Mouse (Mus musculus) midbrain, embryonic 11.5 days (tissue): Measurements from ENCODE around the gene 2210010C04Rik. TPM values are rescaled to one million over a fixed set of nuclear protein-coding genes. Genes with fewer than 3 reads are reported as not detected.

Source experiments
- ATAC-seq: fragments of 200-750 bp; cut with Nextera tagmentation; 2 replicates; pipeline ENCODE4 v1.8.0; 2017; ENCODE audit warnings: moderate TSS enrichment, moderate library complexity; ENCODE audit not compliant: low FRiP score
- DNase-seq: peaks from one replicate; pipeline ENCODE4 v3.0.0; 2015; ENCODE audit warnings: low spot score; ENCODE audit errors: missing footprints
- H3K27ac ChIP-seq: fragments of 300-500 bp; sonication (generic); 2 replicates; pipeline ENCODE4 v1.5.1; 2014; ENCODE audit warnings: low read depth, low read length
- H3K27me3 ChIP-seq: fragments of 300-500 bp; sonication (generic); 2 replicates; pipeline ENCODE4 v1.6.1; 2014; ENCODE audit warnings: mild to moderate bottlenecking, low read length, moderate library complexity, mixed read lengths; ENCODE audit not compliant: control insufficient read depth, insufficient read depth
- H3K36me3 ChIP-seq: fragments of 300-500 bp; sonication (generic); 2 replicates; pipeline ENCODE4 v1.6.1; 2014; ENCODE audit warnings: mild to moderate bottlenecking, low read length, moderate library complexity, mixed read lengths; ENCODE audit not compliant: control insufficient read depth, insufficient read depth
- H3K4me1 ChIP-seq: fragments of 300-500 bp; sonication (generic); 2 replicates; pipeline ENCODE4 v1.6.1; 2014; ENCODE audit warnings: low read length; ENCODE audit not compliant: control insufficient read depth, insufficient read depth
- H3K4me2 ChIP-seq: fragments of 300-500 bp; sonication (generic); 2 replicates; pipeline ENCODE4 v1.6.1; 2014; ENCODE audit warnings: mild to moderate bottlenecking, moderate library complexity
- H3K4me3 ChIP-seq: fragments of 300-500 bp; sonication (generic); 2 replicates; pipeline ENCODE4 v1.5.1; 2014; ENCODE audit warnings: low read depth, low read length
- H3K9ac ChIP-seq: fragments of 300-500 bp; sonication (generic); 2 replicates; pipeline ENCODE4 v1.6.1; 2014; ENCODE audit warnings: low read length
- H3K9me3 ChIP-seq: fragments of 300-500 bp; sonication (generic); 2 replicates; pipeline ENCODE4 v1.6.1; 2016; ENCODE audit warnings: low read length; ENCODE audit not compliant: control insufficient read depth
- WGBS: fragments of 180-500 bp; shearing (Covaris S2); extraction: QIAGEN DNeasy Blood & Tissue Kit; methylation state at CpG from one replicate; pipeline ENCODE4 v1.1.7; 2014; 5-methylcytosine and 5-hydroxymethylcytosine counted together
- polyA plus RNA-seq: library from polyadenylated mRNA; unstranded; fragments of >200 nt; fragmentation: Nextera tagmentation; extraction: Ambion mirVana; gene quantifications from 2 replicates; pipeline ENCODE4 v1.2.1, GENCODE M21; 2014

The 2210010C04Rik gene
- not detected in 2 replicates for polyA plus RNA-seq

- DNase-seq, result no peak
- no peaks in the 10 kb centered on the region for H3K4me1 ChIP-seq
- no peak within 1 kb of the TSS for H3K27ac ChIP-seq
- no peak within 1 kb of the TSS for H3K4me3 ChIP-seq
- no peaks in the 10 kb centered on the region for H3K9me3 ChIP-seq
- H3K9ac ChIP-seq, result no peak within 1 kb of the TSS
- no peaks in the 10 kb centered on the region for H3K36me3 ChIP-seq
- no peak for ATAC-seq
- H3K27me3 ChIP-seq, result no peaks in the 10 kb centered on the region
- H3K4me2 ChIP-seq, result no peak within 1 kb of the TSS
Observed at GRCm38 (mm10) chr6:41035409-41035808, at the start of gene 2210010C04Rik. 2210010C04Rik (minus strand) TSS chr6:41035509.

DNA sequence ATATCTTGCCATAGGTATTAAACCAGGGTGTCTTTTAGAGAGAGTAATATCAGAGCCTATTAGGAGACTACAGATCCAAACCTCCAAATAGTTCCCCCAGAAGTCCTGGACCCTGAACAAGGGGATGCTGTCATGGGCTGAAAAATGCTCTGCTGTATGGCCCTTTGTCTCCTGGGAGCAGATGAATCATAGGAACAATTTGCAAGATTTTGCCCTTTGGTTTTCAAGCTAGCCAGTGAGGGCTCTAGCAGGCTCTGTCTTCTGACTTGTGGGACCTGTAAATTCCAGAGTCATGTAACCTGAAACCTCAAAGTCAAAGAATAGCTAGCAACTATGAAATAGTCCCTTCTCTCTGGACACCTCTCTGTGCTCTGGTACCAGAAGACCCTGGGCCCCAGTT is 44.8 kb upstream of the 2210010C04Rik start:
- Histone ChIP-seq H3K4me1 (peaks cover 3% of the 10 kb centered on the region; the same call in 1 of the 2 replicates), H3K27ac (no peak overlapping the region), H3K9me3 (no peaks in the 10 kb centered on the region), H3K9ac (no peak overlapping the region), H3K27me3 (no peaks in the 10 kb centered on the region), H3K4me2 (no peak overlapping the region), H3K36me3 (no peaks in the 10 kb centered on the region), H3K4me3 (no peak overlapping the region)
- no peak for ATAC-seq
- no peak for DNase-seq

DNA sequence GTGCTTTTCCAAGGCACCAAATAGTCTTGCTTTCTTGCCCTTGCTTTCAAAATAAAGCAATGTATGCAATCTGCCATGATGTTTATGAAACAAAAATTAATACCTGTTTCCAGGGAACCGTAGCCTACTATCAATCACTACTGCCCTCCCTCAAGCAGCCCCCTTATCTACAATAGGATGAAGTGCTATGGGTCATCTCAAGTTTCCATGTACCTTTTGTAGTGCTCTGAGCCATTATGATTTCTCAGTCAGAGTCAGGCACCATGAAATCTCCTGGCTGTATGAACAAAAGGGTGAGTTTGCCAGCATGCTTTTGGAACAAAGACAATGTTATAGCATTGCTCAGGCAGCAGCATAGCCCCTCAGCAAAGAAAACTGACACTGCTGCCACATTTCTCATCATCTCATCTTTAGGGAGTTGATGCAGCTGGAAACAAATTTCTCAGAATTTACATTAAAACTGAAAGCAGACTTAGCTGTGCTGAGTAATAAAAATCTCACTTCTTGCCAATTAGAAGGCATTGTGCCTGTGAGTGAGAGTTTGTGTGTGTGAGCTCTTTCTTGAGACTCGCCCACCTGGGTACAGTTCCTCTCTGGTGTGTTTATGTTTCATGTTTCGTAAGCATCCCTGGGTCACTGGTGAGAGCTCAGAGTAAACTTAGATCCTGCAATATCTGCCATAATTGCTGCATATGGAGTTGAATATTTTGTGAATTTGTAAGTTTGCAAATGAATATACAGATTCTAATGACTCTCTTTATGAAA is 43.4 kb upstream of the 2210010C04Rik start:
- no peak overlapping the region for H3K4me3 ChIP-seq
- H3K27me3 ChIP-seq, result no peaks in the 10 kb centered on the region
- 0 out of 2 replicates have a peak, but pooled peaks have one; percentile 16 for ATAC-seq
- no peak overlapping the region for H3K27ac ChIP-seq
- 49% methylated on average over 3 of the region's 3 CpGs for WGBS
- DNase-seq, result no peak
- H3K9ac ChIP-seq, result no peak overlapping the region
- no peaks in the 10 kb centered on the region for H3K9me3 ChIP-seq
- no peak overlapping the region for H3K4me2 ChIP-seq
- no peaks in the 10 kb centered on the region for H3K36me3 ChIP-seq
- H3K4me1 ChIP-seq, result peaks cover 3% of the 10 kb centered on the region; the same call in 1 of the 2 replicates

GRCm38 (mm10) chr6:41075753-41076152 is 40.4 kb upstream of the 2210010C04Rik start:
- H3K4me2 ChIP-seq, result no peak overlapping the region
- H3K9me3 ChIP-seq, result no peaks in the 10 kb centered on the region
- DNase-seq, result no peak
- peaks cover 3% of the 10 kb centered on the region; the same call in 1 of the 2 replicates for H3K4me1 ChIP-seq
- H3K27me3 ChIP-seq, result no peaks in the 10 kb centered on the region
- no peak overlapping the region for H3K9ac ChIP-seq
- 70% methylated on average over 2 of the region's 2 CpGs for WGBS
- H3K36me3 ChIP-seq, result no peaks in the 10 kb centered on the region
- ATAC-seq, result no peak
- no peak overlapping the region for H3K27ac ChIP-seq
- H3K4me3 ChIP-seq, result no peak overlapping the region

DNA sequence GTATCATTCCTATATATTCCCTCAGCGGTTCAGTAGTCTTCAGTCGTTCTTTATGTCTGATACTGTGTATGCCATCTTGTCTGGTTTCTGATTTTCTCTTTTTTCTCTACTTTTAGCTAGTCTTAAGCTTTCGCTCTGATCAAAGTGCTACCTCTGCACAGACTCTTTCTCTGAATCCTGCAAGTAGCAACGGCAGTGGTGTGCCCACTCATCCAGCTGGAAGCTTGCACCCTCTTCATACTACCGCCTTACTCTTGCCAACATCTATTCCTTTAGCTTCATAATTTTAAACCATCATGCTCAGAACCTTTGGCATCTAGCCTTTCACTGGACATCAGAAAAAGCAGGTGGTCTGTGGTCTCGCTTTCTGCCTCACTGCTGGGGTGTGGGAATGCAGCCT is 28.0 kb upstream of the 2210010C04Rik start:
- no peak for DNase-seq
- no peaks in the 10 kb centered on the region for H3K9me3 ChIP-seq
- no peak overlapping the region for H3K27ac ChIP-seq
- H3K4me1 ChIP-seq, result no peaks in the 10 kb centered on the region
- ATAC-seq, result no peak
- no peak overlapping the region for H3K4me2 ChIP-seq
- H3K36me3 ChIP-seq, result no peaks in the 10 kb centered on the region
- WGBS, result 96% methylated on average over 6 of the region's 6 CpGs
- no peak overlapping the region for H3K4me3 ChIP-seq
- H3K9ac ChIP-seq, result no peak overlapping the region
- H3K27me3 ChIP-seq, result no peaks in the 10 kb centered on the region

- no peak for ATAC-seq
- WGBS, result 84% methylated on average over 3 of the region's 3 CpGs
Observed at GRCm38 (mm10) chr6:41062746-41063145, 27.4 kb upstream of the 2210010C04Rik start.

GRCm38 (mm10) chr6:41062081-41062480 is 26.8 kb upstream of the 2210010C04Rik start:
- Histone ChIP-seq H3K36me3 (no peaks in the 10 kb centered on the region), H3K4me3 (no peak overlapping the region), H3K27ac (no peak overlapping the region), H3K27me3 (no peaks in the 10 kb centered on the region), H3K9ac (no peak overlapping the region), H3K9me3 (no peaks in the 10 kb centered on the region), H3K4me2 (no peak overlapping the region), H3K4me1 (no peaks in the 10 kb centered on the region)
- no peak for DNase-seq
- ATAC-seq, result no peak
- 79% methylated on average over 2 of the region's 2 CpGs for WGBS

More at GRCm38 (mm10) chr6:41062746-41063145, 27.4 kb upstream of the 2210010C04Rik start:
- Histone ChIP-seq H3K9ac (no peak overlapping the region), H3K4me1 (no peaks in the 10 kb centered on the region), H3K27ac (no peak overlapping the region), H3K36me3 (no peaks in the 10 kb centered on the region), H3K27me3 (no peaks in the 10 kb centered on the region), H3K9me3 (no peaks in the 10 kb centered on the region), H3K4me3 (no peak overlapping the region), H3K4me2 (no peak overlapping the region)
- no peak for DNase-seq

- Histone ChIP-seq H3K27ac (no peak overlapping the region), H3K4me3 (no peak overlapping the region), H3K4me1 (no peaks in the 10 kb centered on the region), H3K9ac (no peak overlapping the region), H3K4me2 (no peak overlapping the region), H3K36me3 (no peaks in the 10 kb centered on the region), H3K9me3 (no peaks in the 10 kb centered on the region), H3K27me3 (no peaks in the 10 kb centered on the region)
- WGBS, result 70% methylated on average over 5 of the region's 5 CpGs
- no peak for DNase-seq
- no peak for ATAC-seq
Observed at GRCm38 (mm10) chr6:41061085-41061484, 25.8 kb upstream of the 2210010C04Rik start.

GRCm38 (mm10) chr6:41057653-41058052 is 22.3 kb upstream of the 2210010C04Rik start:
- no peaks in the 10 kb centered on the region for H3K27me3 ChIP-seq
- ATAC-seq (no peak), DNase-seq (no peak)
- no peaks in the 10 kb centered on the region for H3K36me3 ChIP-seq
- no peaks in the 10 kb centered on the region for H3K4me1 ChIP-seq
- no peak overlapping the region for H3K4me2 ChIP-seq
- WGBS, result 78% methylated on average over 5 of the region's 5 CpGs
- H3K9me3 ChIP-seq, result no peaks in the 10 kb centered on the region
- H3K27ac ChIP-seq, result no peak overlapping the region
- H3K9ac ChIP-seq, result no peak overlapping the region
- H3K4me3 ChIP-seq, result no peak overlapping the region
